Mouse (Mus musculus): ENCODE measurements around the gene Ugdh. TPM values are rescaled to one million over a fixed set of nuclear protein-coding genes. Genes with fewer than 3 reads are reported as not detected.

The Ugdh gene
- total and polyA plus RNA-seq, 2 experiments from 2014 or later: 18.8 to 30.7 TPM

DNA sequence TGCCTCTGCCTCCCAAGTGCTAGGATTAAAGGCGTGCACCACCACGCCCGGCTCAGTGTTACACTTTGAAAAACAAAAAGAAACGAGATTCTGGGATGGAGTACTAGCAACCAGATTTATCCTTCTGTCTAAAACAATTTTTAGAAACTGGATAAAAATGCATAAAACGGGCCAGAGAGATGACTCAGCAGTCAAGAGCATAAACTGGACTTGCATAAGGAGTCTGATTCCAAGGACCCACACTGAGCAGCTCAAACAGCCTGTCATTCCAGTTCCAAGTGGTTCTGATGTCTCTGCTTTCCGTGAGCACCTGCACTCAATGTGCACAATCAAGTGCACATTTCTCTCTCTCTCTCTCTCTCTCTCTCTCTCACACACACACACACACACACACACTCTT lies 34.0 kb upstream of the Ugdh start:
- Histone ChIP-seq H3K27me3 (ENCODE audit: insufficient read depth, low read length) (no peaks in the 10 kb centered on the region), H3K4me3 (ENCODE audit: low read length) (no peak overlapping the region), H3K9me3 (ENCODE audit: low read length) (no peaks in the 10 kb centered on the region), H3K9ac (replicated peaks; ENCODE audit: low read length) (no peak overlapping the region), H3K36me3 (ENCODE audit: insufficient read depth, low read length) (peaks cover 25% of the 10 kb centered on the region), H3K27ac (no peak overlapping the region), H3K4me2 (ENCODE audit: low read depth, low read length) (no peak overlapping the region), H3K4me1 (ENCODE audit: insufficient read depth, low read length) (no peaks in the 10 kb centered on the region)
- DNase-seq (ENCODE audit: low spot score) (no peak), ATAC-seq (no peak)
- no peak for TF ChIP-seq CTCF (IDR thresholded peaks at IDR 0.05; ENCODE audit: low read depth)
- 86% methylated on average over 6 of the region's 6 CpGs for WGBS

DNA sequence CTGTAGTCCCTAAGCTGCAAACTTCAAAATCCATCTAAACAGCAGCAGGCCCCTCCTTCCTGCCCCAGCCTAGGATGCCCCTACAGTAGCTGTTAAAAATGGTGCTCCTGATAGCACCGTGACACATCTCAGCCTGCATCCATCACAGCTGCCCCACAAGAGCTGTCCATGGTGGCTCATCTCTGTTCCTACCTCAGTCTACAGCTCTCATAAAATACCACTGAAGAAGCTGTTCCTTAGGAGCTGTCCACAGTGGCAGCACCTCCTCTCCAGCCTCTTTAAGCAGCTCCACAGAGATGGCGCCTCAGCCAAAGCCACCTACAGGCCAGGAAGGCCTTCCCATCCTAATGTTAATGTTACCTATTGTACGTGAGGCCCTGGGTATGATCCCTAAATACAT lies 31.2 kb upstream of the Ugdh start:
- WGBS: 78% methylated on average over 3 of the region's 3 CpGs
- TF ChIP-seq CTCF (IDR thresholded peaks at IDR 0.05; ENCODE audit: low read depth): no peak
- no peak for ATAC-seq
- no peak overlapping the region for H3K4me3 ChIP-seq (ENCODE audit: low read length)
- peaks cover 26% of the 10 kb centered on the region for H3K36me3 ChIP-seq (ENCODE audit: insufficient read depth, low read length)
- DNase-seq (ENCODE audit: low spot score): no peak
- no peak overlapping the region for H3K4me2 ChIP-seq (ENCODE audit: low read depth, low read length)
- H3K9me3 ChIP-seq (ENCODE audit: low read length): no peaks in the 10 kb centered on the region
- H3K9ac ChIP-seq (replicated peaks; ENCODE audit: low read length): no peak overlapping the region
- H3K27me3 ChIP-seq (ENCODE audit: insufficient read depth, low read length): no peaks in the 10 kb centered on the region
- no peaks in the 10 kb centered on the region for H3K4me1 ChIP-seq (ENCODE audit: insufficient read depth, low read length)
- H3K27ac ChIP-seq: no peak overlapping the region

DNA sequence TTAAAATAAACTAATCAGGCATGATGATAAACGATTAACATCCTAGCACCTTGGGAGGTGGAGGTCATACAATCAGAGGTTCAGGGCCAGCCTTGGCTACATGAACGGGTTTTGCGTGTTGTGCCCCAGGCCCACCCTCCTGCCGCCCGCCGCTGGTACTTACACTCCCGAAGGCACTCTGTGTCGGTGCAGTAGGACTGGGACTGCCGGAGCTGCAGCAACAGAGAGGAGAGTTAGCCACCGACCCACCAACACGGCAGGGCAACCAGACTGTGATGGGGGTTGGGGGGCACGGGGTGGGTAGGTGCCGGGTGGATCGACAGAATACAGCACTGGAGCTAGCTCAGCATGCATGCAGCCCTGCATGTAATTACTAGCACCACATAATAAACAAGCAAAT lies 24.6 kb upstream of the Ugdh start:
- H3K27me3 ChIP-seq (ENCODE audit: insufficient read depth, low read length): no peaks in the 10 kb centered on the region
- no peak for ATAC-seq
- no peak overlapping the region for H3K9ac ChIP-seq (replicated peaks; ENCODE audit: low read length)
- 87% methylated on average over 14 of the region's 14 CpGs for WGBS
- no peaks in the 10 kb centered on the region for H3K9me3 ChIP-seq (ENCODE audit: low read length)
- no peak overlapping the region for H3K4me3 ChIP-seq (ENCODE audit: low read length)
- no peak overlapping the region for H3K27ac ChIP-seq
- no peak for DNase-seq (ENCODE audit: low spot score)
- peaks cover 16% of the 10 kb centered on the region; the same call in 1 of the 2 replicates for H3K36me3 ChIP-seq (ENCODE audit: insufficient read depth, low read length)
- H3K4me2 ChIP-seq (ENCODE audit: low read depth, low read length): no peak overlapping the region
- H3K4me1 ChIP-seq (ENCODE audit: insufficient read depth, low read length): no peaks in the 10 kb centered on the region
- TF ChIP-seq CTCF (IDR thresholded peaks at IDR 0.05; ENCODE audit: low read depth): no peak

DNA sequence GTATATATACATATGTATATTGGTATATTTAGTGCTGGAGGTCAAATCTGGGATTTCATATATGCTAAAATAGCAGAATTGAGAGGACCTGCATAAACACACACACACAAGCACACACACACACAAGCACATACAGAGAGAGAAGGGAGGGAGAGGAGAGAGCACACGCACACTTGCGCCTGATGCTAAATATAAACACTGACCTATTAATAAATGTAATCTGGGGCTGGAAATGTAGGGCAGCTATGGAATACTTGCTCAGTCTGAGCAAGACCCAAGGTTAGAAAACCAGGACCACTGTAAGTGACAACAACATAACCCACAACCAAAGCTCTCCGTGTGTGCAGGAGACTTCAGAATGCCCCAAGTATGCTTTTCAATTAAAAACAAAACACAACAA lies 23.7 kb upstream of the Ugdh start:
- Histone ChIP-seq H3K27ac (no peak overlapping the region), H3K36me3 (ENCODE audit: insufficient read depth, low read length) (peaks cover 9% of the 10 kb centered on the region; the same call in 1 of the 2 replicates), H3K9me3 (ENCODE audit: low read length) (no peaks in the 10 kb centered on the region), H3K4me2 (ENCODE audit: low read depth, low read length) (no peak overlapping the region), H3K4me1 (ENCODE audit: insufficient read depth, low read length) (no peaks in the 10 kb centered on the region), H3K4me3 (ENCODE audit: low read length) (no peak overlapping the region), H3K27me3 (ENCODE audit: insufficient read depth, low read length) (no peaks in the 10 kb centered on the region), H3K9ac (replicated peaks; ENCODE audit: low read length) (no peak overlapping the region)
- DNase-seq (ENCODE audit: low spot score) (no peak), ATAC-seq (no peak; the same call in 1 of the 2 replicates)
- TF ChIP-seq CTCF (IDR thresholded peaks at IDR 0.05; ENCODE audit: low read depth): no peak
- WGBS: 82% methylated on average over 3 of the region's 3 CpGs

DNA sequence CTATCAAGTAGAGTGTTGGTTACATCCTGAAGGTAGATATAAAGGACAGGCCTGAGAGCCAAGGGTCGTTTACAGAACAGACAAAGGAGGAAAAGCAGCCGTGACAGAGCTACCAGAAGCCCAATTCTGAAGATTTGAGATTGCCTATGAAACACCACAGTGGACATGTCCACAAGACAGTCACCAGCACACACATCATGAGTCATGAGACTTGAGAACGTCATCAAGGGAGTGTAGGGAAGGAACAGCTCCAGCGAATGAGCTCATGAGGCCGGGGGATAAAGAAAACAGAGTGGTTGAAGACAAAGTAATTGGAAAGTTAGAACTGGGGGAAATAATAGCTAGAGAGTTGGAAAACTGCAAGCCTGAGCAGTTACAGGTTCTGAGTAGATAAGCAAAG lies 22.1 kb upstream of the Ugdh start:
- H3K27me3 ChIP-seq (ENCODE audit: insufficient read depth, low read length): no peaks in the 10 kb centered on the region
- H3K4me1 ChIP-seq (ENCODE audit: insufficient read depth, low read length): no peaks in the 10 kb centered on the region
- peaks cover 9% of the 10 kb centered on the region; the same call in 1 of the 2 replicates for H3K36me3 ChIP-seq (ENCODE audit: insufficient read depth, low read length)
- WGBS: 81% methylated on average over 5 of the region's 5 CpGs
- ATAC-seq: no peak
- DNase-seq (ENCODE audit: low spot score): no peak
- H3K4me3 ChIP-seq (ENCODE audit: low read length): no peak overlapping the region
- TF ChIP-seq CTCF (IDR thresholded peaks at IDR 0.05; ENCODE audit: low read depth): no peak
- no peaks in the 10 kb centered on the region for H3K9me3 ChIP-seq (ENCODE audit: low read length)
- H3K9ac ChIP-seq (replicated peaks; ENCODE audit: low read length): no peak overlapping the region
- no peak overlapping the region for H3K4me2 ChIP-seq (ENCODE audit: low read depth, low read length)
- no peak overlapping the region for H3K27ac ChIP-seq

DNA sequence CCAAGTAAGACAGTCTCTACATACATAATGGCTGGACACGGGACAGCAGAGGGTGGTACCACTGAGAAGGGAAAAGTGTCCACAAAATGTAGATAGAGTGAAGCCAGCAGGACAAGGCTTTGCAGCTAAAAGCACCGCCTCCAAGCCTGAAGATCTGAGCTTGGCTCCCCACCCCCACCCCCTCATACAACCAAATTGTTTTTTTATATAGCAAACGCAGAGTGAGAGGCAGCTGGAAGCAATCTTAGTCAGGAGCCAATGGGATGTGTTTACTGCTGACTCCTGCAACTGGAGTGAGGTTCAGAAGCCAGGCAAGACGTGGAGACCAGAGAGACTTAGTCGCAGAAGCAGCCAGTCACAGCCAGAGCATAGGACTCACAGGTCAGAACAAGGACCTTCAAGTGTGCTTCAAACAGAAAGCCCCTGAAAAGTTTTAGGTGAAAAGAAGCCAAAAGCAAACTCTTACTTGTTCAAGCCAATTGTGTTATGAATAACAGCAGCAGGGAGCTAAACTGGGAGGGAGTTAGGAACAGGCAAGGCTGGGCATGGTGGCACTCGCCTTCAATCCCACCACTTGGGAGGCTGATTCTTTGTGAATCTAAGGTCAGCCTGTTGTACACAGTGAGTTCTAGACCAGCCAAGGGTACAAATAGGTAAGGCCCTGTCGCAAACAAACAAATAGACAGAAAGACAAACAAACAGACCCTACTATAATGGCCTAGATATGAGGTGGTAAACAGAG lies 21.5 kb upstream of the Ugdh start:
- no peak overlapping the region for H3K4me2 ChIP-seq (ENCODE audit: low read depth, low read length)
- DNase-seq (ENCODE audit: low spot score) (no peak), ATAC-seq (no peak)
- H3K4me3 ChIP-seq (ENCODE audit: low read length): no peak overlapping the region
- H3K27ac ChIP-seq: no peak overlapping the region
- no peak for TF ChIP-seq CTCF (IDR thresholded peaks at IDR 0.05; ENCODE audit: low read depth)
- 69% methylated on average over 7 of the region's 7 CpGs for WGBS
- no peak overlapping the region for H3K9ac ChIP-seq (replicated peaks; ENCODE audit: low read length)
- H3K36me3 ChIP-seq (ENCODE audit: insufficient read depth, low read length): peaks cover 9% of the 10 kb centered on the region; the same call in 1 of the 2 replicates
- H3K9me3 ChIP-seq (ENCODE audit: low read length): no peaks in the 10 kb centered on the region
- no peaks in the 10 kb centered on the region for H3K4me1 ChIP-seq (ENCODE audit: insufficient read depth, low read length)
- no peaks in the 10 kb centered on the region for H3K27me3 ChIP-seq (ENCODE audit: insufficient read depth, low read length)

DNA sequence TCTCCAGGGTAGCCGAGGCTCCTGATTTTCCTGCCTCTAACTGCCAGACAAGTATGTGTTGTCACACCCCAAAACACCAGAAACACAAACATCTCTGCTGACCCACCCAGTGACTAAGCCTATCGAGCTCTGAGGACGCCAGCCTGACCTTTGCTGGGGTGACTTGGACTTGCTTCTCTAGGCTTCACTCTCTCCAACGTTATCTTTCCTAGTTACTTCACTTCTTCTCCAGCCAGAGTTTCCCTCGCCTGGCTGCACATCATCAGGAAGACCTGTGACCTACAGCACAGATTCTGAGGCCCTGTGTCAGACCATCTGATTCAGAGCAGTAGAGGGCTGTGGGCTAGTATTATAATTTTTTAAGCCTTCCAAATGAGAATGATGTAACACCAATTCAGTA lies 19.0 kb upstream of the Ugdh start:
- no peak overlapping the region for H3K27ac ChIP-seq
- no peak overlapping the region for H3K4me3 ChIP-seq (ENCODE audit: low read length)
- H3K9ac ChIP-seq (replicated peaks; ENCODE audit: low read length): no peak overlapping the region
- H3K4me1 ChIP-seq (ENCODE audit: insufficient read depth, low read length): no peaks in the 10 kb centered on the region
- no peaks in the 10 kb centered on the region for H3K9me3 ChIP-seq (ENCODE audit: low read length)
- H3K4me2 ChIP-seq (ENCODE audit: low read depth, low read length): no peak overlapping the region
- ATAC-seq (no peak), DNase-seq (ENCODE audit: low spot score) (no peak)
- TF ChIP-seq CTCF (IDR thresholded peaks at IDR 0.05; ENCODE audit: low read depth): no peak
- H3K27me3 ChIP-seq (ENCODE audit: insufficient read depth, low read length): no peaks in the 10 kb centered on the region
- peaks cover 11% of the 10 kb centered on the region for H3K36me3 ChIP-seq (ENCODE audit: insufficient read depth, low read length)
- 75% methylated on average over 5 of the region's 5 CpGs for WGBS

All from hindbrain, postnatal 0 days (tissue).